Mouse (Mus musculus): ENCODE data around the gene Gm26602.
"Not testable (repeated sequence)": the region's sequence is repeated elsewhere in the genome, so short reads cannot be mapped to it uniquely, and the experiment has no call there.

Gene Gm26602

GRCm38 (mm10) chr10:79910556-79910955 lies at the start of gene Gm26602:
Gene Gm26602, plus strand, starts transcription at chr10:79910856.
- DNase-seq: no peak

GRCm38 (mm10) chr10:79861230-79862048 lies 49.2 kb upstream of the Gm26602 start:
- DNase-seq: no peak

- DNase-seq: no peak
These were observed 48.4 kb upstream of the Gm26602 start for GRCm38 (mm10) chr10:79862049-79862788.

GRCm38 (mm10) chr10:79862925-79863324 lies 47.7 kb upstream of the Gm26602 start:
- no peak for DNase-seq

GRCm38 (mm10) chr10:79864351-79865188 lies 46.1 kb upstream of the Gm26602 start:
- no peak for DNase-seq

- no peak for DNase-seq
These were observed 45.5 kb upstream of the Gm26602 start for GRCm38 (mm10) chr10:79865189-79865601.

GRCm38 (mm10) chr10:79865801-79866295 lies 44.8 kb upstream of the Gm26602 start:
- DNase-seq: no peak

GRCm38 (mm10) chr10:79866601-79867000 lies 44.1 kb upstream of the Gm26602 start:
- DNase-seq: no peak

- no peak for DNase-seq
These were observed 38.8 kb upstream of the Gm26602 start for GRCm38 (mm10) chr10:79871845-79872244.

- DNase-seq: no peak
These were observed 37.8 kb upstream of the Gm26602 start for GRCm38 (mm10) chr10:79872862-79873261.

GRCm38 (mm10) chr10:79873313-79873712 lies 37.3 kb upstream of the Gm26602 start:
- DNase-seq: no peak

GRCm38 (mm10) chr10:79873715-79874289 lies 36.9 kb upstream of the Gm26602 start:
- DNase-seq: no peak

GRCm38 (mm10) chr10:79874290-79874862 lies 36.3 kb upstream of the Gm26602 start, which contains the start of the genes Prtn3 and Plppr3:
Gene Prtn3, plus strand, starts transcription at chr10:79874476.
Gene Plppr3, minus strand, starts transcription at chr10:79874634.
- no peak for DNase-seq

GRCm38 (mm10) chr10:79877174-79877573 lies 33.5 kb upstream of the Gm26602 start:
- no peak for DNase-seq

- no peak for DNase-seq
These were observed 32.9 kb upstream of the Gm26602 start for GRCm38 (mm10) chr10:79877757-79878156.

- DNase-seq: no peak
These were observed 31.1 kb upstream of the Gm26602 start for GRCm38 (mm10) chr10:79879527-79879926.

- no peak for DNase-seq
These were observed 29.9 kb upstream of the Gm26602 start for GRCm38 (mm10) chr10:79880721-79881120.

- DNase-seq: no peak
These were observed 28.7 kb upstream of the Gm26602 start for GRCm38 (mm10) chr10:79881981-79882380.

- DNase-seq: no peak
These were observed 27.2 kb upstream of the Gm26602 start for GRCm38 (mm10) chr10:79883297-79884084.

GRCm38 (mm10) chr10:79884446-79884845 lies 26.2 kb upstream of the Gm26602 start:
- no peak for DNase-seq

- DNase-seq: not testable (repeated sequence)
These were observed 25.7 kb upstream of the Gm26602 start for GRCm38 (mm10) chr10:79884938-79885337.

All from thymus, adult 18-20 months (tissue).